Mouse (Mus musculus) limb, embryonic 15.5 days (tissue): ENCODE results near the gene Olfr654. TPM values are rescaled to one million over a fixed set of nuclear protein-coding genes. Genes with fewer than 3 reads are reported as not detected.

Experiments
- polyA plus RNA-seq: library from polyadenylated mRNA; unstranded; fragments of >200 nt; fragmentation: Nextera tagmentation; extraction: Ambion mirVana; gene quantifications from 2 replicates; pipeline ENCODE4 v1.2.1, GENCODE M21; 2015

Gene Olfr654
- polyA plus RNA-seq, 1 experiment from 2014 or later: not detected

Other genes with a start within 250 kb of the Olfr654 start
- 1.7 and 2.7 TPM in 2 replicates for gene Trim12c, start 233.7 kb upstream of the Olfr654 start, polyA plus RNA-seq
- gene Trim30b, start 217.1 kb upstream of the Olfr654 start, polyA plus RNA-seq: 0.04 TPM in 1 of 2 replicates, not detected in the other
- gene Trim30c, start 186.2 kb upstream of the Olfr654 start, polyA plus RNA-seq: 0.14 and 0.36 TPM in 2 replicates
- 1.4 and 1.6 TPM in 2 replicates for gene Trim30a, start 121.8 kb upstream of the Olfr654 start, polyA plus RNA-seq
- 0.60 and 0.74 TPM in 2 replicates for gene Trim30d, start 79.2 kb upstream of the Olfr654 start, polyA plus RNA-seq
- gene Olfr651, start 36.9 kb upstream of the Olfr654 start, polyA plus RNA-seq: not detected in 2 replicates
- not detected in 2 replicates for gene Olfr652, start 26.1 kb upstream of the Olfr654 start, polyA plus RNA-seq
- not detected in 2 replicates for gene Olfr653, start 9.7 kb upstream of the Olfr654 start, polyA plus RNA-seq
- gene Olfr655, start 14.8 kb downstream of the Olfr654 start, polyA plus RNA-seq: not detected in 2 replicates
- not detected in 2 replicates for gene Olfr656, start 26.9 kb downstream of the Olfr654 start, polyA plus RNA-seq
- not detected in 2 replicates for gene Olfr657, start 37.8 kb downstream of the Olfr654 start, polyA plus RNA-seq
- not detected in 2 replicates for gene Olfr658, start 60.3 kb downstream of the Olfr654 start, polyA plus RNA-seq
- not detected in 2 replicates for gene Olfr659, start 79.7 kb downstream of the Olfr654 start, polyA plus RNA-seq
- not detected in 2 replicates for gene Olfr661, start 99.5 kb downstream of the Olfr654 start, polyA plus RNA-seq
- not detected in 2 replicates for gene Usp17le, start 190.4 kb downstream of the Olfr654 start, polyA plus RNA-seq